Mouse (Mus musculus) lung, postnatal 0 days (tissue): ENCODE measurements around the gene Il16. TPM values are rescaled to one million over a fixed set of nuclear protein-coding genes. Genes with fewer than 3 reads are reported as not detected.

Experiments
- ATAC-seq: fragments of 200-750 bp; cut with Nextera tagmentation; 2 replicates; pipeline ENCODE4 v1.8.0; 2017; ENCODE audit warnings: moderate library complexity
- DNase-seq: peaks from one replicate; pipeline ENCODE4 v3.0.0-alpha.2; 2016; ENCODE audit warnings: low spot score
- H3K27ac ChIP-seq: fragments of 300-500 bp; sonication (generic); 2 replicates; pipeline ENCODE4 v1.5.1; 2014; ENCODE audit warnings: antibody characterized with exemption, mild to moderate bottlenecking, low read length, mixed read lengths
- H3K27me3 ChIP-seq: fragments of 300-500 bp; sonication (generic); replicated peaks from 2 replicates; pipeline ENCODE4 v1.6.1; 2014; ENCODE audit warnings: low read length, mixed read lengths; ENCODE audit not compliant: insufficient read depth
- H3K36me3 ChIP-seq: fragments of 300-500 bp; sonication (generic); 2 replicates; pipeline ENCODE4 v1.6.1; 2014; ENCODE audit warnings: low read length, mixed read lengths; ENCODE audit not compliant: insufficient read depth
- H3K4me1 ChIP-seq: fragments of 300-500 bp; sonication (generic); 2 replicates; pipeline ENCODE4 v1.6.1; 2014; ENCODE audit warnings: antibody characterized with exemption, low read depth, low read length, mixed read lengths; ENCODE audit not compliant: insufficient read depth
- H3K4me2 ChIP-seq: fragments of 300-500 bp; sonication (generic); replicated peaks from 2 replicates; pipeline ENCODE4 v1.6.1; 2014; ENCODE audit warnings: low read depth, mild to moderate bottlenecking, low read length, moderate library complexity, mixed read lengths
- H3K4me3 ChIP-seq: fragments of 300-500 bp; sonication (generic); 2 replicates; pipeline ENCODE4 v1.5.1; 2014; ENCODE audit warnings: low read depth, low read length
- H3K9ac ChIP-seq: fragments of 300-500 bp; sonication (generic); replicated peaks from 2 replicates; pipeline ENCODE4 v1.6.1; 2014; ENCODE audit warnings: low read depth, mild to moderate bottlenecking
- H3K9me3 ChIP-seq: fragments of 300-500 bp; sonication (generic); 2 replicates; pipeline ENCODE4 v1.6.1; 2016; ENCODE audit warnings: low read length, mixed read lengths
- CTCF ChIP-seq: IDR thresholded peaks from 2 replicates; pipeline ENCODE4 v1.5.1; 2016; ENCODE audit warnings: antibody characterized with exemption, mild to moderate bottlenecking
- EP300 ChIP-seq: IDR thresholded peaks from 2 replicates; pipeline ENCODE4 v1.6.1; 2016; ENCODE audit warnings: antibody characterized with exemption, mild to moderate bottlenecking, control low read depth
- WGBS: fragments of 180-500 bp; shearing (Covaris S2); extraction: QIAGEN DNeasy Blood & Tissue Kit; methylation state at CpG from one replicate; pipeline ENCODE4 v1.1.7; 2014; 5-methylcytosine and 5-hydroxymethylcytosine counted together
- polyA plus RNA-seq: library from polyadenylated mRNA; unstranded; fragments of >200 nt; fragmentation: Nextera tagmentation; extraction: Ambion mirVana; gene quantifications from 2 replicates; pipeline ENCODE4 v1.2.1, GENCODE M21; 2015

Il16 gene
- polyA plus RNA-seq, 1 experiment from 2014 or later: 8.0 TPM

DNA sequence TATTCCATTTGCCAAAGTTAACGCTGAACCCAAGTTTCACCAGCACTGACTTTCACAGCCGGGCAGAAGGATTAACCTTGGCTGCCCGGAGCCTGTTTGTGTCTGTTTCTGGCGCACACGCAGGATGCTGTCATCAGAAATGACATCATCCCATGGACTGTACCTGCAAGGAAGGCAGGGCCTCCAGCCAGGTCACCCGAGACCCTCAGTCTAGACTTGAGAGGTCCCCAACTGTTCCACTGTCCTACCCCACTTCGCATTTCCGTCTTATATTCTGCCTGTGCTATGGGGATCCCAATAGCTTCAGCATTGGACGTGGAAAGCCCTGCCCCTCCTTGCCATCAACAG lies 487 bp downstream of the Il16 start:
- DNase-seq (peak; percentile 34), ATAC-seq (peak; percentile 5; the same call in 1 of the 2 replicates)
- H3K4me1 ChIP-seq: no peaks in the 10 kb centered on the region
- TF ChIP-seq CTCF: no peak
- no peaks in the 10 kb centered on the region for H3K36me3 ChIP-seq
- peak overlapping the region; percentile 39 for H3K9ac ChIP-seq
- peak overlapping the region; percentile 48 for H3K4me2 ChIP-seq
- H3K27ac ChIP-seq: peak overlapping the region; percentile 89
- 52% methylated on average over 9 of the region's 9 CpGs for WGBS
- H3K4me3 ChIP-seq: peak overlapping the region; percentile 31; the same call in 1 of the 2 replicates
- H3K27me3 ChIP-seq: no peaks in the 10 kb centered on the region
- H3K9me3 ChIP-seq: no peaks in the 10 kb centered on the region

DNA sequence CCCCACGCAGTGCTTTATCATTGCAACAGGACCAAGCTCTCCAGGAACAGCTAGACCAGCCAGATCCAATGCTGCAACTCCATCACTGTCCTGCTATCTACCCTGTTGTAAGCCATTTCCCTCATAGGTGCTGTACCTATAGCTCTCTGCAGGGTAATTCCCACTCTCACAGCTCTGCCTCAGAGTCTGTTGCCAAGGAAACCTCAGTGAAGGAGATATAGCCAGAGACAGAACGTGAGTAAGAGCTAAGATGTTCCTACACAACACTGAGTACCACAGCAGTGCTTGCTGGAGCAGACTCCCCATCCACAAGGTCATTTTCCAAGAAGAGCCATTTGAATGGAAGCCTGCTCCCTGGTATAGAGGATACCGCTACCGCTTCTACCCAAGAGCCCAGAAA lies 1.3 kb downstream of the Il16 start:
- ATAC-seq: no peak
- WGBS: 81% methylated on average over 4 of the region's 4 CpGs
- H3K4me1 ChIP-seq: no peaks in the 10 kb centered on the region
- H3K9me3 ChIP-seq: no peaks in the 10 kb centered on the region
- no peak for TF ChIP-seq CTCF
- TF ChIP-seq EP300: no peak
- no peaks in the 10 kb centered on the region for H3K27me3 ChIP-seq
- H3K4me3 ChIP-seq: no peak overlapping the region
- no peaks in the 10 kb centered on the region for H3K36me3 ChIP-seq
- peak overlapping the region; percentile 48 for H3K4me2 ChIP-seq
- H3K9ac ChIP-seq: no peak overlapping the region
- no peak for DNase-seq
- H3K27ac ChIP-seq: peak overlapping the region; percentile 89; the same call in 1 of the 2 replicates

DNA sequence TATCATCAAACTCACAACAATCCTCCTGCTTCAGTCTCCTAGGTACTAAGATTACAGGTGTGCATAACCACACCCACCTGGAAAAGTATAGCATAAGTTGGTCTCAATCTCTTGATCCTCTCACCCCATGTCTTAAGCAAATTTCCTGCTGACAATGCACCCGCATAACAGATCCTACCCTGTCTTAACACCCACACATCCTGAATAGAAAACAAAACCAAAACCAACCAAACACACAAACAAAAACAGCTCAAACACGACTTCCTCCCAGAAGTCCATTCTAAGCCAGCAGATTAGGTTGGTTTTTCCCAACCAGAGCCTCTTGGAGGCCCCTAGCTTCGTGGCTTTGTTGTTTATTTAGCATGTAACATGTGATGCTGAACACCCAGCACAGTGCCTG lies 2.8 kb downstream of the Il16 start:
- Histone ChIP-seq H3K36me3 (no peaks in the 10 kb centered on the region), H3K27me3 (no peaks in the 10 kb centered on the region), H3K9me3 (no peaks in the 10 kb centered on the region), H3K4me3 (no peak overlapping the region), H3K4me2 (no peak overlapping the region), H3K4me1 (peaks cover 7% of the 10 kb centered on the region; the same call in 1 of the 2 replicates), H3K27ac (no peak overlapping the region), H3K9ac (no peak overlapping the region)
- TF ChIP-seq CTCF (no peak), EP300 (no peak)
- WGBS: 35% methylated on average over 3 of the region's 3 CpGs
- no peak for DNase-seq
- ATAC-seq: no peak

DNA sequence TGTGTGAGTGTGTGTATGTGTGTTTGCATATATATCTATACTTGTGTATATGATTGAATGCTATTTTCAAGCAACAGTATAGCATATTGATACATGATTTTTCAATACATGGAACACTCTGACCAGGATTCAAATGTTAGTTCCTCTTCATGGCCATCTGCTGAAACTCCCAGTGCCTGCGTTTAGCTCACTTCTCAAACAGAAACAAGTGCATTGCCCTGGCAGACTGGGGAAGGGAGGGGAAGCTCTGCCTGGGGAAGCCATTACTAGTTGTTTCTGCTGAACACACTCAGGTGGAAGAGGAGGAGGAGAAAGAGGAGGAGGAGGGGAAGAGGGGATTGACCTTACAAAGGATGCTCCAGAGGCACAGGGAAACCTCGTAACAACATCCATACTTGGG lies 3.5 kb downstream of the Il16 start:
- TF ChIP-seq EP300 (no peak), CTCF (no peak)
- Histone ChIP-seq H3K9me3 (no peaks in the 10 kb centered on the region), H3K4me1 (peaks cover 7% of the 10 kb centered on the region; the same call in 1 of the 2 replicates), H3K27ac (no peak overlapping the region), H3K4me3 (no peak overlapping the region), H3K27me3 (no peaks in the 10 kb centered on the region), H3K4me2 (no peak overlapping the region), H3K36me3 (no peaks in the 10 kb centered on the region), H3K9ac (no peak overlapping the region)
- DNase-seq: no peak
- no peak for ATAC-seq
- 78% methylated on average over 2 of the region's 2 CpGs for WGBS

DNA sequence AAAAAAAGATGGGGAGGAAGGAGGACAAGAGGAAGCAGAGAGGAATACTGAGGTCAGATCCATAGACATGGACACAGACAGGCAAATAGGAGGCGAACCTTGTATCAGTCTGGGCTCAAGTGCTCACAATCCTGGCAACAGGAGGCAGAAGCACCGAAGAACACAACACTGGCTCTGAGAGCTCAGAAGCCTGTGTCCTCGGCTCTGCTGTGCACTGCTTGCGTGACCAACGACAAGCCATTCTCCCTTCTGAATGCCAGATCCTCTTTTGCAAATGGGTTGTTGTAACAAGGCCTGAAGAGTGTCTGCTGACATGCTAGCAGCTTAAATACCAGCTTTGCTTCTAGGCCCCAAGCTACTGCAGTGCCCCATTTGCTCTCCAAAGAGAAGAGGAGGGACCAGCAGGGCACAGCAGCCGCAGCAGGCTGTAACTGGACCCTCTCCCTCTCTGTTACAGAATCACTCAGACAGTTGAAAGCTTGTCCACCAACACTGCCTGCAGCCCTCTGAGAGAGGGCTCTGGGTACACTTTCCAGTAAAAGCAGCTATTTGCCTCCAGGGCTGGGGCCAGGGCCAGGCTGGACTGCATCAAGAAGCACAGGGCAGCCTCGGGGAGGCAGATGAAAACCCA lies 5.7 kb downstream of the Il16 start:
- WGBS: 42% methylated on average over 7 of the region's 7 CpGs
- Histone ChIP-seq H3K36me3 (no peaks in the 10 kb centered on the region), H3K4me1 (peaks cover 7% of the 10 kb centered on the region; the same call in 1 of the 2 replicates), H3K4me2 (no peak overlapping the region), H3K27ac (peak overlapping the region; percentile 72), H3K27me3 (no peaks in the 10 kb centered on the region), H3K4me3 (no peak overlapping the region), H3K9ac (no peak overlapping the region), H3K9me3 (no peaks in the 10 kb centered on the region)
- ATAC-seq (peak; percentile 54), DNase-seq (peak; percentile 64)
- TF ChIP-seq EP300: no peak
- no peak for TF ChIP-seq CTCF

DNA sequence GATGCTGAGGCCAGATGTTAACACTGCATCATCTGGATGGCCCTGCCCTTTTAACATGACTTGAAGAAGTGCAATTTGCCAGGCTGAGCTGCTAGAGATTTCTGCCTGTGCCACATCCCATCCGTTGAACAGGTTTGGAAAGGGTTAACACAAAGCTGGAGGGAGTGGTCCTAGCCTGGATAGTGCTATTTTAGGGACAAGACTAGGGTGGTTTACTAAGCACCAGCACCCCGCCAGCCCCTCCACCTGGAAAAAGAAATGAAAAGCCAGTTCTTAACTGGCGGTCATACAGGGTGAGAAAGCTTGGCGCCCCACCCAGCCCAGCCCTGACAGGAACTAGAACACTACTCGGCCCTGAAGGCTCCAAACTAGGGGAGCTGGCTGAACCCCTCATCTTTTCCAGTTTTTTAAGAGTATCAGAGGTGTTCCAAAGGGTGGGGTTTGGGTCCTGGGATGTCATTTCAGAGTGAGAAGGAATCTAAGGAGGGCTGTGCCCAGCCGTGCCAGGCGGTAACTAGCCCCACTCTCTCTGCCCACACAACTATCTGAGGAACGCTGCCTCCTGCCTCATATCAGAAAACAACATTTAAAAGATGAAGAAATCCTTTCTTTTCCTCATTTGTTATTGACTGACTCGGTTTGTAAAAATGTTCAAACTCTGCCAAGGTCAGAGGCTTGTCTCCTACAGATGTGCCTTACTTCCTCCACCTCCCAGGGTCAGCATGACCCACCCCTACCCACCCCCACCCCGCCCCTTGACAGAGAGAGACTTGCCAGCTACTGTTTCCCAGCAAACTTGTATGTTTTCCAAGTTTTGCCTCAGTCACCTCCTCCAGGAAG lies 6.7 kb downstream of the Il16 start:
- peak overlapping the region; percentile 72 for H3K27ac ChIP-seq
- 40% methylated on average over 10 of the region's 10 CpGs for WGBS
- no peaks in the 10 kb centered on the region for H3K9me3 ChIP-seq
- TF ChIP-seq CTCF (no peak), EP300 (peak; percentile 63)
- ATAC-seq: peak; percentile 77
- no peaks in the 10 kb centered on the region for H3K27me3 ChIP-seq
- H3K4me1 ChIP-seq: peaks cover 7% of the 10 kb centered on the region; the same call in 1 of the 2 replicates
- H3K4me2 ChIP-seq: no peak overlapping the region
- H3K36me3 ChIP-seq: no peaks in the 10 kb centered on the region
- peak; percentile 86 for DNase-seq
- H3K9ac ChIP-seq: no peak overlapping the region
- H3K4me3 ChIP-seq: no peak overlapping the region
